Mouse (Mus musculus) telencephalon, adult 2 months (tissue): Measurements from ENCODE around the gene Thsd7b.

Experiments used
- DNase-seq: peaks from one replicate; pipeline ENCODE4 v3.0.0-alpha.2; 2011; ENCODE audit warnings: low read depth, low spot score

Thsd7b gene

GRCm38 (mm10) chr1:129519751-129520150, 246.6 kb downstream of the Thsd7b start:
- DNase-seq: no peak

GRCm38 (mm10) chr1:129526967-129527366, 253.9 kb downstream of the Thsd7b start:
- no peak for DNase-seq

DNA sequence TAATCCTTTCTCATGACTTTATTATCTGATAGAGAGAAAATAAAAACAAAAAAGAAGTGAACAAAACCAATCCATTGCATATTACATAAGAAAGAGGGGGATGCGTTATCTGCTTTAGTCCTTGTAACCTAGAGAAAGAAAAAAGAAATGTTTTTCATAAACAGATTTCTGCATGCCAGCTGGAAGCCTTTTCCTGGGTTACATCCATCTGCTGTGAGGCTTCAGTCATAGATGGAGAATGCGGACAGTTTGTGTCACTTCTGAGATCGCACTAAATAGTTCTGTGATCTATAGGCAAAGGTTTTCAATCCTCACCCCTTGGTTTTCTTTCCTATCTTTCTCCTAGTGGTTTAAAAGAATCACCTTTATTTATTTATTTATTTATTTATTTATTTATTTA, 259.1 kb downstream of the Thsd7b start:
- no peak for DNase-seq

- no peak for DNase-seq
Observed at GRCm38 (mm10) chr1:129538508-129538907, 265.4 kb downstream of the Thsd7b start.

DNA sequence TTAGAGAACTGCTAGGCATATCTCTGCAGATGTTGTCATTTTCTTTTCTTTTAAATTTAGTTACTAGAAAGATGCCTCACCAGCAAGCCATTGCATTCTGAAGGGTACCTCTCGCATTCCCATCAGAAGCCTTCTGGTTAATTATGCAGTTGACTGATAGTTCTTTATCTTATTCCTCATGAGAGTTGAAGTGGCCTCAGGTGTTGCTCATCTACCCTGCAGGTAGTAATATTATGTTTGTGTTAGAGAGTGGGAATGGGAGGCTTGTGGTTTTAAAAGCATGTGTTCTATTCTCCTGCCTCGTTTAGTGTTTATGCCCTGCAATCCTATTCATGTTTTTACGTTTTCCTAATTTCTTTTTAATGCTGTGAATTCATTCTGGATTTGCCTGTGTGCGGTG, 265.9 kb downstream of the Thsd7b start:
- DNase-seq: no peak

DNA sequence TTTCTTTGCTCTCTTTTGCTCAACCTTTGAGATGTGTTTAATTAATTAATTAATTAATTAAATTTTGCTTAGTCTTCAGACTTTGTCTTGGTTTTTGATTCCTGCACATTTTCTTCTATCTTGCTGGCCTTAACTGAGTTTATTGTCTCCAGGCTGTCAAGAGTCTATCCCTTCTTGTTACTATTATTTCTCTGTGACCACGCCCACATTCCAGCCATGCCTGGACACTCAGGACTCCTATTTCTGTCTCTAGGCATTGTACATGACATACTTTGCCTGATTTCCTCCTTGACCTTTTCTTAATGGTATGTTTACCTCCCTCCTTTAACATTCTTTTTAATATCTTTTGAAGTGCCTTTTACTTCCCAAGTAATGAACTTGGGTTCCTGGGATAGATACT, 267.6 kb downstream of the Thsd7b start:
- no peak for DNase-seq

GRCm38 (mm10) chr1:129542563-129543146, 269.6 kb downstream of the Thsd7b start:
- no peak for DNase-seq

DNA sequence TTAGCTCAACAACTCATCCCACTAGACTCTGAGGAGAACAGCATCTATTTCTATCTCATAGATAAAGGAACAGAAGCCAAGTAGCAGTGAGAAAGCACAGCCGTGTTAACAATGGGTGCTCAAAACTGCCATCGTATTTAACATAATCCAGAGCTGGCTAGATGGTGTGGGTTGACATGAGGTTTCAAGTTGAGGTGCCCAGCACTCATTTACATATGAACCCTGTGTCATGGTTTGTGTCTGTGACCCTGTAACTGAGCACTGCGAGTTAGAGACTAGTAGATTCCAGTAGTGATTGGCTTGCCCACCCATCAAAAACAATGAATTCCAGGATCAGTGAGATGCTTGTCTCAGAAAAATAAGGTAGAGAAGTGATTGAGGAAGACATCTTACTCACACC, 270.1 kb downstream of the Thsd7b start:
- no peak for DNase-seq

- no peak for DNase-seq
Observed at GRCm38 (mm10) chr1:129558054-129558453, 285.0 kb downstream of the Thsd7b start.

- peak; percentile 24 for DNase-seq
Observed at GRCm38 (mm10) chr1:129559137-129559536, 286.0 kb downstream of the Thsd7b start.

- DNase-seq: no peak
Observed at GRCm38 (mm10) chr1:129559812-129560211, 286.7 kb downstream of the Thsd7b start.

GRCm38 (mm10) chr1:129562707-129563106, 289.6 kb downstream of the Thsd7b start:
- no peak for DNase-seq

DNA sequence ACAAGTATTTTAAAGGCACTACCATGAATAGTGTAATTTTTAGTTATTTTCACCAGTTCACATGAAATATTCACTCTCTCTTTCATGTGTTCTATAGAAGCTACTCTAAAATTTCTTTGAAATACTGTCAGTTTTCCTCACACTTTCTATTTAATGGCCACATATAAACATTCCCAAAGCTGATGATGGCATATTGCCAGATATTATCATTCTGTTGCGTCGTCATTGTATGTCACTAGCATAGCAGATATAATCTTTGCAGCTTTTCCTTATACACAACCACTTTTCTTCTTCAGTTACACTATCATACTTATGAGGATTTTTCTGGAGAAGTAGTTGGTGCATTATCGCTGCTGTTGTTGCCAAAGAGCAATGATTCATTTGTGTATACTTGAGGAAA, 297.4 kb downstream of the Thsd7b start:
- DNase-seq: no peak

DNA sequence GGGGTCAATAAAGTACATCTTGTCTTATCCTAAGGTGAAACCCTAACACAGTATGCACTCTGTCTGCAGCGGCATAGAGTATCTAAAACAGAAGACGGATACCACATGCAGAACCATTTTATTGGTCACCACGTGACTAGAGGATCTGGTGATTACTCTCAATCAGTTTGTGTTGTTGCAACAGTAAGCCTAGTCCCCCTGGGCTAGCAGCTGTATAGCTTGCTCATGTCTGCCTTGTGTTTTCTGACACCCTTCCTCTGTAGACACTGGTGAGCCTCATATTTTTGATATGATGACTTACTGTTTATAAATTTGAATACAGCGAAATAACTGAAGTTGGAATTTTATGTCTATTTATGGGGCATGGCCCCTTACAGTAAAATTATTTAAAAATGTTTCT, 306.9 kb downstream of the Thsd7b start:
- no peak for DNase-seq

DNA sequence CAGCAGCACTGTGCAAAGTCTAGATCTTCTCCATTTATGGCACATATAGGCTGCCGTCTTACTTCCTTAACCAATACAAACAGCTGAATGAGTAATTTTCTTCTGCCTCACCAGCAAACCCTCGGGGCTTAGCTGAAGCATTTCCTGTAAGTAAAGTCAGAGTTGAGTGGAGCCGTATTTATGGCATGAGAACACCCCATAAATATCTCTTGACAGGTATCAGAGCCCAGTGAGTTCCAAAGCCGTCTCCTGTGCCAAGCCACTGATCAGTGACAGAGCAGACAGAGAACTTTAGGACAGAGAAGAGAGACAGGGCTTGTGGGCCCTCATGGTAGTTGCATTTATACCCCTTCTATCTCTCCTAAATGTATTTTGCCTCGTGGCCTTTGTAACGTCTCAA, 313.5 kb downstream of the Thsd7b start:
- no peak for DNase-seq

- DNase-seq: no peak
Observed at GRCm38 (mm10) chr1:129589366-129590002, 316.4 kb downstream of the Thsd7b start.

DNA sequence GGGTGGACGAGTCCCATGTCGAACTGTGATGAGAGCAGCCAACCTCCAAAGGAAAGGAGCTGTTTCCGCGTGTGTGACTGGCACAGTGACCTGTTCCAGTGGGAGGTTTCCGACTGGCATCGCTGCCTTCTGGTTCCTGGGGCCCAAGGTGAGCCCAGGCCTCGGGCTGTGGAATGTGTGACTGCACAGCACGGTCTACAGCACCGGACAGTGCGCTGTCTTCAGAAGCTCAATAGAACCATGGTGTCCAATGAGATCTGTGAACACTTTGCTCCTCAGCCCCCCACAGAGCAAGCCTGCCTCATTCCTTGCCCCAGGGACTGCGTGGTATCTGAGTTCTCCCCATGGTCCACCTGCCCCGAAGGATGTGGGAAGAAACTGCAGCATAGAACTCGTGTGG, 322.3 kb downstream of the Thsd7b start:
- no peak for DNase-seq

GRCm38 (mm10) chr1:129600933-129601332, 327.8 kb downstream of the Thsd7b start:
- DNase-seq: no peak

DNA sequence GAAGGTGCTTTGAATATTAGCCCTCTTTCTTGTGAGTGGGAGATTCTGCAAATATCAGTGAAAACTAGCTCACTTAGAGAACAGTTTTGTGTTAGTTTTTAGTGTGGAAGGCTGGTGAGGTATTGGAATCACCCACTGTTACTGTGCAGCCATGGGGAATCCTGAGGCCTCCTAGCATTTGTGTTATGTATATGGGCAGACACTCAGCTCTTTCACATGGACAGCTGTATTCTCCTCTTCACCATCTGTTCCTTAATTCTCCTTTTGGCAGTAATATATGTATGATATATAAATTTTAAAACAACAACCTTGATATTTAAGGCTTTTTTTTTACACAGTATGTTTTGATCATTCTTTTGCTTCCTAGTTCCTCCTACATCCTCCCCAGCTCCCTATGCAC, 329.2 kb downstream of the Thsd7b start:
- peak; percentile 78 for DNase-seq

DNA sequence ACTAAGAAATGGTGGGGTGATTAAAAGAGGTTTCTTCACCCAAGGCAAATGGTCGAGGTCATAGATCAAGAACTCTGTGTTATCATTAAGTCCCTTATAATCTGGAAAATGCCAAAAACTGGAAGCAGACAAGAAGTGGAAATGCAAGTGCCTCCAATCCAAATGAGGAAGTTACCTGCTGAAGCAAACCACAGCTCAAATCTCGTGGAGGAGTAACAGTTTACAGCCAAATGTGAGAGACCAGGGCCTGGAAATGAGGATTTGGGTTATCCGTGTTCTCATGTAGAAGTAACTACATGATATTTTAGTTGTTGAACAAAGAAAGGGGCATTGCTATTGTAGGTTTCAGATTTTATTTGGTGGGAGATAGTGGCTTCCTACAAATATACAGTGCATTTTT, 335.3 kb downstream of the Thsd7b start:
- no peak for DNase-seq

- no peak for DNase-seq
Observed at GRCm38 (mm10) chr1:129616080-129616479, 343.0 kb downstream of the Thsd7b start.

- DNase-seq: no peak
Observed at GRCm38 (mm10) chr1:129619440-129620301, 346.6 kb downstream of the Thsd7b start.

GRCm38 (mm10) chr1:129624519-129624918, 351.4 kb downstream of the Thsd7b start:
- DNase-seq: no peak
